Mouse (Mus musculus) yolk sac, embryonic 10.5 days (tissue): Measurements from ENCODE around the gene Icosl.
"Not testable (repeated sequence)": the region's sequence is repeated elsewhere in the genome, so short reads cannot be mapped to it uniquely, and the experiment has no call there.

Source experiments
- DNase-seq: peaks from one replicate; pipeline ENCODE4 v3.0.0-alpha.2; 2017; ENCODE audit warnings: low spot score

The Icosl gene

DNA sequence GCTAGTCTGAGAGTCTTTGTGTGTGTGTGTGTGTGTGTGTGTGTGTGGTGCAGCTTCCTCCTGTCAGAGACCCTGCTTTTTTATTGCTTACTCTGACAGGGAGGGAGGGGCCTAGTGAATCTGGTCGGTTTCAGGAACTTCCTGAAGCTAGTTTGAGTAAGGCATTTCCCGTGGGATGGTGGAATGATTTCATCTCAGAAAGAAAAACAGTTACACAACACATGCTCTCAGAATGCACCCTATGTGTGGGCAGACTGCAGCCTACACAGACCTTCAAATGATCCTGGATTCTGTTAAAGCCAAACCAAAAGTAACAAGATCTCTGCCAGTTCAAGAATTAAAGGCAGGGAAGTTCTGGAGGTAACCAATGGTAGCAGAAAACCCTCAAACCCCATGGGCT, 46.1 kb downstream of the Icosl start:
- DNase-seq, result no peak

DNA sequence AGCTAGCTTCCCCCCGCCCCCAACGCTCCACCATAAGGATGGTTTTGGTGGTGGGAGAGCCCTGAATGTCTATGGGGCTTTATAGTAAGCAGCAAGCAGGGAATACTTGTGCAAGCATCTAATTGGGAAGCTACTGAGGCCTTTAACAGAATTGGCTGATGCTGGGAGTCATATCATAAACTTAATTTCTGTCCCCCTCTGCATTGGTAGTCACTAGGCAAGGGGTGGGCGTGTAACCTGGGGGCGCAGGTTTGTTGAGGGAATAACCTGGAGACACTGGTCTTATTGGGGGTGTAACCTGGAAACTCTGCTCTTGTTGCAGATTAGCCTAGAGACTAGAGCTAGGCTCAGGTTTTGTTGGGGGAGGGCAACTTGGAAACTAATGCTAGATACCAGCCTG, 50.3 kb downstream of the Icosl start:
- DNase-seq, result no peak

GRCm38 (mm10) chr10:78124137-78124536, 55.0 kb downstream of the Icosl start:
- DNase-seq, result not testable (repeated sequence)

GRCm38 (mm10) chr10:78125061-78125460, 56.0 kb downstream of the Icosl start:
- DNase-seq, result not testable (repeated sequence)

- DNase-seq, result no peak
These were observed 57.2 kb downstream of the Icosl start for GRCm38 (mm10) chr10:78126311-78126710.

DNA sequence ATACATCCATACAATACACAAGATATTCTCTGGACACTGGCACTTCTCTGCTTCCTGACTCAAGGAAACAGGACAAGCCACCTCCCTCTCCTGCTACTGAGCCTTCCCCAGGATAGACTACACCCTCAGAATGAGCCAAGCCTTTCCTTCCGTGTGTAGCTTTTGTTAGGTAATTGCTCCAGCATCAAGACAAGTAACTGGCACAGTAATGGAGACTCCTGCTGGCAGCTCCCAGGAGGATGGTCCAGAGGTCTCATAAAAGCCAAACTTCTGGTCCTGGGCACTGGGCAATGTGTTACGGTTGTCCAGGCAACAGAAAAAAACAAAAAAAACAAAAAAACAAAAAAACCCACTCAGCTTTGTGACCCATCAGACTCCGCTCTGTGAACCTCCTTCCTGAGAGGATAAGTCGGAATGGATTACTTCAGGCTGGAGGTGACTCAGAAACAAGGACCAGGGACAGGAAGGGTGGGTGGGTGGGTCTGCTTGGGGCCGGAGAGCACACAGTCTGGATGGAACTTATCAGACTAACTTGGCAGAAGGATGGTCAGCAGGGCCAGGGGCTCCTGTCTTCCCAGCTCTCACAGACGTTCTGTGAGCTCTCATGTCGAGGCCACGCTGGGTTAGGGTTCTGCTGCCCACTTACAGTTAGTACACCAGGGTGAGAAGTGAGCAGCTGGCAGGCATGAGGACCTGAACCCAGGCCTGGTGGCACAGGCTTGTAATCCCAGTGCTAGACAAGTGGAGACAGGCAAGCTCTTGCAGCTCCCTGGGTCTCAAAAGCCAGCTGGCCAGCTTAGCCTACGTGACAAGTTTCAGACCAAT, 58.2 kb downstream of the Icosl start:
- no peak for DNase-seq

DNA sequence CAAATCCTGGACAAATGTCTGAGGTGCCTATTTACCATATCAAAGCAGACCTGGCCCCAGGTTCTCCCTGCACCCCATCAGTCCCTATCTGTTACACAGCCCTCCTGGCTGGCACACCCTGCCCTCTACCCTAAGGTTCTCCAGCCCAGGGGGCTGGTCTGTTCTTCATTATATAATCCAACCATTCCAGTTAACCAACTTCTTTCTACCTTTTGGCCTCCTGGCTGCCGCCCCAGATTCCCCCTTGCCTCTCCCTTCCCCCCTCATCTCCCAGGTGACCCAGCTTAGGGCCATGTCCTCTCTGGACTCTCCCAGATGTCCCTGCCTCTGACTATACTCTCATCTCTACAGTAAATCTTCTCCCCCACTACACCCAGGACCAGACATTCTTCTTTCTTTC, 58.8 kb downstream of the Icosl start:
- DNase-seq, result no peak

DNA sequence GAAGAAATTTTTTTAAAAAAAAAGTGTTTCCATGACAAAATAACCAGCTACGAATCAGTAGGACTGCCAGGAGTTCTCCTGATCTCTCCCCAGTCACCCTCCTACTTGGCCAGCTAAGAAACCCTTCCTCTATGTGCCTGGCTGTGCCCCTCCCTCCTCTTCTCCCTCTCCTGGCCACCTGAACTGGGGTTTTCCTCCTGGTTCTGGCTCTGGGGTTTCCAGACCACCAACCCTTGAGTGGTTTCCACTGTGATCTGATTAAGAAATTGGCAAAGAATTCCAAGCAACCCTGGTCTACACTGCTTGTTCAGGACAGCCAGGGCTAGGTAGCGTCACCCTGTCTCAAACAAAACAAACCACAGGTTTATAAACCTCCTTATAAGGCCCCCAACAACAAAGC, 59.5 kb downstream of the Icosl start:
- no peak for DNase-seq

DNA sequence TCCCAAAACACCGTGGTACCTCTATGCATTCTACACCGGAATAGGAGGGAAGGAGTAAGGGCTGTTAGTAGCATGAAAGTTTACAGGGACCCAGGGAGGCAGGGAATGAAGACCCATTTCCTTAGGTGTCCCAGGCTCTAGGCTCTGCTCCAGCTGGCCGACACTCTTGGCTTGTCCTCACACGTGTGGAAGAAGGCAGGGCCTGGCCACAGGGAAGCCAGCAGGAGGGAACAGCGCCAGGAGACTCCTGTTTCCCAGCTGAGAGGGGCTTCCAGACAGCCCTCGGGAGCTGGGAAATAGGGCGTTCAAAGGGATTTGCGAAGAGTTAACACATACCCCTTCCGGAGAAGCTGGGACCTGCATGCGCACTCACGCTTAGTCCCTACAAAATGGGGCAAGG, 60.3 kb downstream of the Icosl start:
- DNase-seq, result no peak

DNA sequence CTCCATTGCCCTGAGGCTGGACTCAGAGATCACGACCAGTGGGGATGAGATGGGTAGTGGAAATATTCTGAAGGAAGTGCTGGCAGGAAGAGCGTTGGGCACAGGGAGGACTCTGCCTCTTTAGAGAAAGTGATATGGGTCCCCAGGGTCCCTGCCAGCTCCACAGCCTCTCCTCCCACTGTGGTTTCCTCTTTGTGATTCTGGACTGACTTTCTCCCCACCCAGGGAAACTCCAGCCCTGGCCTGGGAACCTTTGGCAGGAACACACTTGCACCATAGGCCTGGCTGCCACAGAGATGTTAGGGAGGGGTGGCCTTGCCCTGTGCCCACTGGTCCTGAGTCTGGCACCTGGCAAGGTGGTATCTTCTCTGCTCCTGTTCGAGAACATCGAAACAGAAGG, 60.9 kb downstream of the Icosl start:
- no peak for DNase-seq
